Mouse (Mus musculus): ENCODE data around the gene Xdh. TPM values are rescaled to one million over a fixed set of nuclear protein-coding genes. Genes with fewer than 3 reads are reported as not detected.

Gene Xdh
- total and polyA plus RNA-seq, 3 experiments: 51.7 to 187 (median 134) TPM

- TF ChIP-seq EP300 (IDR thresholded peaks at IDR 0.05; ENCODE audit: insufficient read depth, low read depth, low read length) (no peak), CTCF (IDR thresholded peaks at IDR 0.05) (no peak), POLR2A (IDR thresholded peaks at IDR 0.05; ENCODE audit: insufficient read depth, low read depth, low read length) (no peak)
- DNase-seq: no peak
- Histone ChIP-seq H3K4me3 (no peak overlapping the region), H3K27ac (no peak overlapping the region), H3K4me1 (ENCODE audit: control insufficient read depth, insufficient read depth, low read length) (peaks cover 3% of the 10 kb centered on the region), H3K9ac (ENCODE audit: low read depth, low read length) (no peak overlapping the region), H3K79me2 (replicated peaks; ENCODE audit: control insufficient read depth, insufficient read depth, low read length) (no peaks in the 10 kb centered on the region), H3K27me3 (ENCODE audit: control insufficient read depth, insufficient read depth, low read length) (0 out of 2 replicates have a peak, but pooled peaks cover 2% of the 10 kb centered on the region), H3K36me3 (ENCODE audit: control insufficient read depth, insufficient read depth, low read length) (peaks cover 5% of the 10 kb centered on the region)
- intact Hi-C loops (cut with DNase I): no loop called here
- WGBS: 80% methylated on average over 8 of the region's 8 CpGs
Measured at GRCm38 (mm10) chr17:73919520-73919919, 30.5 kb downstream of the Xdh start.

- peaks cover 3% of the 10 kb centered on the region for H3K4me1 ChIP-seq (ENCODE audit: control insufficient read depth, insufficient read depth, low read length)
- H3K36me3 ChIP-seq (ENCODE audit: control insufficient read depth, insufficient read depth, low read length): peaks cover 5% of the 10 kb centered on the region
- H3K79me2 ChIP-seq (replicated peaks; ENCODE audit: control insufficient read depth, insufficient read depth, low read length): no peaks in the 10 kb centered on the region
- no peak overlapping the region for H3K9ac ChIP-seq (ENCODE audit: low read depth, low read length)
- no peak overlapping the region for H3K4me3 ChIP-seq
- intact Hi-C loops (cut with DNase I): no loop called here
- TF ChIP-seq CTCF (IDR thresholded peaks at IDR 0.05): no peak
- TF ChIP-seq EP300 (IDR thresholded peaks at IDR 0.05; ENCODE audit: insufficient read depth, low read depth, low read length): no peak; the same call in 1 of the 2 replicates
- no peak; the same call in 1 of the 2 replicates for TF ChIP-seq POLR2A (IDR thresholded peaks at IDR 0.05; ENCODE audit: insufficient read depth, low read depth, low read length)
- 0 out of 2 replicates have a peak, but pooled peaks cover 2% of the 10 kb centered on the region for H3K27me3 ChIP-seq (ENCODE audit: control insufficient read depth, insufficient read depth, low read length)
- H3K27ac ChIP-seq: no peak overlapping the region
- DNase-seq: peak in 1 of 2 experiments; percentile 12
- 36% methylated on average over 7 of the region's 7 CpGs for WGBS
Measured at GRCm38 (mm10) chr17:73918944-73919381, 31.0 kb downstream of the Xdh start.

- 85% methylated on average over 3 of the region's 3 CpGs for WGBS
- peaks cover 5% of the 10 kb centered on the region for H3K36me3 ChIP-seq (ENCODE audit: control insufficient read depth, insufficient read depth, low read length)
- intact Hi-C loops (cut with DNase I): no loop called here
- no peak for DNase-seq
- no peak overlapping the region for H3K4me3 ChIP-seq
- H3K9ac ChIP-seq (ENCODE audit: low read depth, low read length): no peak overlapping the region
- H3K79me2 ChIP-seq (replicated peaks; ENCODE audit: control insufficient read depth, insufficient read depth, low read length): no peaks in the 10 kb centered on the region
- H3K4me1 ChIP-seq (ENCODE audit: control insufficient read depth, insufficient read depth, low read length): peaks cover 3% of the 10 kb centered on the region
- H3K27me3 ChIP-seq (ENCODE audit: control insufficient read depth, insufficient read depth, low read length): 0 out of 2 replicates have a peak, but pooled peaks cover 2% of the 10 kb centered on the region
- TF ChIP-seq CTCF (IDR thresholded peaks at IDR 0.05) (no peak), EP300 (IDR thresholded peaks at IDR 0.05; ENCODE audit: insufficient read depth, low read depth, low read length) (no peak), POLR2A (IDR thresholded peaks at IDR 0.05; ENCODE audit: insufficient read depth, low read depth, low read length) (no peak)
- H3K27ac ChIP-seq: no peak overlapping the region
Measured at GRCm38 (mm10) chr17:73918138-73918537, 31.9 kb downstream of the Xdh start.

GRCm38 (mm10) chr17:73917713-73918112, 32.3 kb downstream of the Xdh start:
- no peak for DNase-seq
- Histone ChIP-seq H3K27ac (no peak overlapping the region), H3K4me1 (ENCODE audit: control insufficient read depth, insufficient read depth, low read length) (peaks cover 3% of the 10 kb centered on the region), H3K9ac (ENCODE audit: low read depth, low read length) (no peak overlapping the region), H3K79me2 (replicated peaks; ENCODE audit: control insufficient read depth, insufficient read depth, low read length) (no peaks in the 10 kb centered on the region), H3K36me3 (ENCODE audit: control insufficient read depth, insufficient read depth, low read length) (peaks cover 5% of the 10 kb centered on the region), H3K4me3 (no peak overlapping the region), H3K27me3 (ENCODE audit: control insufficient read depth, insufficient read depth, low read length) (0 out of 2 replicates have a peak, but pooled peaks cover 2% of the 10 kb centered on the region)
- TF ChIP-seq CTCF (IDR thresholded peaks at IDR 0.05): peak; percentile 42
- no peak for TF ChIP-seq EP300 (IDR thresholded peaks at IDR 0.05; ENCODE audit: insufficient read depth, low read depth, low read length)
- no peak for TF ChIP-seq POLR2A (IDR thresholded peaks at IDR 0.05; ENCODE audit: insufficient read depth, low read depth, low read length)
- intact Hi-C loops (cut with DNase I): no loop called here
- WGBS: 80% methylated on average over 5 of the region's 5 CpGs

DNA sequence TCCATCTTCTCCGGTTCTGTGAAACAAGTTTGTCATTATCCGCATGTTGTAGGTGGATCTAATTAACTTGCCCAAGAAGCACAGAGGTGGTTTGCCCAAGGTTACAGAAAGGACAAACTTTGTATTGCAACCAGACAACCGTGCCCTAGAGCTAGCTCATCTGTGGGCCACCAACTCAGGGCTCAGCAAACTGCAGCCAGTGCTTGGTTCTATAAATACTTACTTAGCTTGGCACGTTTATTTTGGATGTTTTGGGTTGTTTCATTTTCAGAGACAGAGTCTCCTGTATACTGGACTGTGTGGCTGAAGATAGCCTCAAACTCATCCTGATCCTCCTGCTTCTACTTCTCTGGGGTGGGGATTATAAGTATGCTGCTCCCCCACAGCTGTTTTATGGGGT, 35.3 kb downstream of the Xdh start:
- WGBS: 63% methylated on average over 4 of the region's 4 CpGs
- TF ChIP-seq POLR2A (IDR thresholded peaks at IDR 0.05; ENCODE audit: insufficient read depth, low read depth, low read length) (no peak), EP300 (IDR thresholded peaks at IDR 0.05; ENCODE audit: insufficient read depth, low read depth, low read length) (no peak), CTCF (IDR thresholded peaks at IDR 0.05) (no peak)
- intact Hi-C loops (cut with DNase I): no loop called here

DNA sequence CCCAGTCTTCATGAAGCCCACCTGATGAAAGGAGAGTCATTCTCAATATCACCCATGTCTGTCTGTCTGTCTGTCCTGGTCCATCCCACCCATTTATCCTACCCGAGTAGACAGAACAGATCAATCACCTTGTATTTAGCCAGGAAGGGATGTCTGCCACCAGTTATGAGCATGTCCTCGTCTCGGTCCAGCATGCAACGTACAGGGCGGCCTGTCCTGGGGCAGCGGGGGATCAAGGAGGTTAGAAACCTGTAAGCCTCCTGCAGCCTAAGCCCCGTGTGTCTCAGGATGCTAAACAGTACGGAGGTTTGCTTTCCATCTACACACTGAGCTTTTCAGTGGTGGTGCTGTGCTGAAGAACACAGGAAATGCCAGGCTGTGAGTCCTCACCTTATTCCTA, 43.9 kb downstream of the Xdh start:
- intact Hi-C loops (cut with DNase I): no loop called here
- Histone ChIP-seq H3K4me1 (ENCODE audit: control insufficient read depth, insufficient read depth, low read length) (no peaks in the 10 kb centered on the region), H3K9ac (ENCODE audit: low read depth, low read length) (no peak overlapping the region), H3K27ac (no peak overlapping the region), H3K4me3 (no peak overlapping the region), H3K27me3 (ENCODE audit: control insufficient read depth, insufficient read depth, low read length) (no peaks in the 10 kb centered on the region), H3K79me2 (replicated peaks; ENCODE audit: control insufficient read depth, insufficient read depth, low read length) (no peaks in the 10 kb centered on the region), H3K36me3 (ENCODE audit: control insufficient read depth, insufficient read depth, low read length) (peaks cover 8% of the 10 kb centered on the region)
- DNase-seq: no peak
- TF ChIP-seq EP300 (IDR thresholded peaks at IDR 0.05; ENCODE audit: insufficient read depth, low read depth, low read length): no peak
- TF ChIP-seq CTCF (IDR thresholded peaks at IDR 0.05): no peak
- no peak for TF ChIP-seq POLR2A (IDR thresholded peaks at IDR 0.05; ENCODE audit: insufficient read depth, low read depth, low read length)
- 88% methylated on average over 8 of the region's 8 CpGs for WGBS

More for the DNA sequence above, 35.3 kb downstream of the Xdh start:
- H3K4me1 ChIP-seq (ENCODE audit: control insufficient read depth, insufficient read depth, low read length): peaks cover 1% of the 10 kb centered on the region
- DNase-seq: no peak
- H3K9ac ChIP-seq (ENCODE audit: low read depth, low read length): no peak overlapping the region
- H3K4me3 ChIP-seq: no peak overlapping the region
- H3K36me3 ChIP-seq (ENCODE audit: control insufficient read depth, insufficient read depth, low read length): no peaks in the 10 kb centered on the region; the same call in none of the 2 replicates
- H3K27me3 ChIP-seq (ENCODE audit: control insufficient read depth, insufficient read depth, low read length): 0 out of 2 replicates have a peak, but pooled peaks cover 2% of the 10 kb centered on the region
- H3K79me2 ChIP-seq (replicated peaks; ENCODE audit: control insufficient read depth, insufficient read depth, low read length): no peaks in the 10 kb centered on the region
- H3K27ac ChIP-seq: no peak overlapping the region
